Mouse (Mus musculus) adrenal gland, postnatal 25 days (tissue): ENCODE data around the gene Olfr1245. TPM values are rescaled to one million over a fixed set of nuclear protein-coding genes. Genes with fewer than 3 reads are reported as not detected.
"Not testable (repeated sequence)": the region's sequence is repeated elsewhere in the genome, so short reads cannot be mapped to it uniquely, and the experiment has no call there.

ENCODE experiments used
- DNase-seq: peaks from one replicate; pipeline ENCODE4 v3.0.0; 2021; ENCODE audit warnings: mixed read lengths
- long read RNA-seq: library from polyadenylated mRNA; stranded (forward); transcript quantifications from one replicate; pipeline ENCODE4 v2.0.0, GENCODE M21; 2021
- total RNA-seq: library from RNA; stranded (reverse); gene quantifications from 2 replicates; pipeline ENCODE4 v1.2.3, GENCODE M21; 2021

Gene Olfr1245
- total RNA-seq, result not detected in 2 replicates
- long read RNA-seq, result 0 reads

DNA sequence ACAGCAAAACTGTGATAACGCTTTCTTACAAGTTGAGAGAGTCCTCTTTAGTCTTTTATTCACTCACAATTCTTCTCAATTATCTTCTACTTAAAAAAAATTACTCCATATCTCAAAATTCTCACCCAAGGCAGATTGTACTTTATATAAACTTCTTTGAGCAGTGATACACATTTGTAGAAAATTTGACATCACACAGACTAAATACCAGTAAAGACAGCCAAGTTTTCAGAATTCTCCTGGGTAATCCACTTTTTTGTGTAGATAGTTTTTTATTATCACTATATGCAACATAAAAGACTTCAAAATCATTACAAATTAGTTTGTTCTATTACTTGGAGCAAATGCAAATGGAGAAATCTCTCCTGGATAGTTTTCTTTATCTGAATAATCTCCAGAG is at the start of gene Olfr1245:
TSS of gene Olfr1245 (minus strand) at position 101 of the 400 bp plus-strand sequence.
- DNase-seq, result no peak

GRCm38 (mm10) chr2:89618145-89618544 is 39.9 kb upstream of the Olfr1245 start, which contains the start of gene Olfr1248:
Gene Olfr1248 (minus strand): TSS chr2:89618245.
- DNase-seq, result not testable (repeated sequence)

DNA sequence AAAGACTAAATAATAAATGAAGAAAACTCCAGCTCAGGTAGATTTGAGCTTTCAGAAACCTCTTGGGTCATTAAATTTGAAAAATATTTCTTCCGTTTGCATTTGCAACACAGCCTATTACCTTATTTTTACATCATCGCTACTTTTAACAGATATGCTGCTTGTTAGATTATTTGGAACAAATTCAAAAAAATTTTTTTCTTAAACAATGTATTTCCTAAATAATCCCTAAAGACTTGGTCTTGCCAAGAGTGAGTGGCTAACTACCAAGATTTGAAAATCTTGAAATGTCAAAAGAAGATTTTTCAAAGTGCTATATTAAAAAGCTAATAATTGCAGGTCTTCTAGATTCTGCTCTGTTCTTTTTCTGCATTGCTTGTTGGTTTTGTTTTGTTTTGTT is 35.8 kb upstream of the Olfr1245 start, which contains the start of gene Olfr1247:
TSS of gene Olfr1247 (minus strand) at position 101 of the 400 bp plus-strand sequence.
- no peak for DNase-seq

- DNase-seq, result no peak
Observed at GRCm38 (mm10) chr2:89593057-89593456, 14.8 kb upstream of the Olfr1245 start, which contains the start of gene Olfr1246. Gene Olfr1246 (minus strand): TSS chr2:89593157.

- not testable (repeated sequence) for DNase-seq
Observed at GRCm38 (mm10) chr2:89562706-89563105, 15.5 kb downstream of the Olfr1245 start.

- no peak for DNase-seq
Observed at GRCm38 (mm10) chr2:89544516-89544915, 33.7 kb downstream of the Olfr1245 start.

GRCm38 (mm10) chr2:89539923-89540322 is 38.3 kb downstream of the Olfr1245 start:
- DNase-seq, result no peak

GRCm38 (mm10) chr2:89531387-89531786 is 46.9 kb downstream of the Olfr1245 start, which contains the start of gene Olfr1243:
Gene Olfr1243 (minus strand): TSS chr2:89531487.
- DNase-seq, result no peak

Other genes with a start within 250 kb of the Olfr1245 start
- gene Olfr1232, start 248.8 kb downstream of the Olfr1245 start, total RNA-seq, result not detected in 2 replicates
- gene Olfr1233, start 236.0 kb downstream of the Olfr1245 start, total RNA-seq, result not detected in 2 replicates
- not detected in 2 replicates for gene Olfr1234, start 213.6 kb downstream of the Olfr1245 start, total RNA-seq
- not detected in 2 replicates for gene Olfr1238, start 168.8 kb downstream of the Olfr1245 start, total RNA-seq
- gene Olfr1239, start 158.0 kb downstream of the Olfr1245 start, total RNA-seq, result not detected in 2 replicates
- not detected in 2 replicates for gene Olfr1240, start 135.4 kb downstream of the Olfr1245 start, total RNA-seq
- not detected in 2 replicates for gene Olfr1241, start 91.3 kb downstream of the Olfr1245 start, total RNA-seq
- gene Olfr1242, start 80.1 kb downstream of the Olfr1245 start, total RNA-seq, result not detected in 2 replicates
- gene Olfr1243, start 47.0 kb downstream of the Olfr1245 start, total RNA-seq, result not detected in 2 replicates
- not detected in 2 replicates for gene Olfr1246, start 14.7 kb upstream of the Olfr1245 start, total RNA-seq
- not detected in 2 replicates for gene Olfr1247, start 35.7 kb upstream of the Olfr1245 start, total RNA-seq
- gene Olfr1248, start 39.8 kb upstream of the Olfr1245 start, total RNA-seq, result not detected in 2 replicates
- not detected in 2 replicates for gene Olfr1249, start 56.5 kb upstream of the Olfr1245 start, total RNA-seq
- not detected in 2 replicates for gene Olfr1250, start 83.0 kb upstream of the Olfr1245 start, total RNA-seq
- gene Olfr1251, start 93.5 kb upstream of the Olfr1245 start, total RNA-seq, result not detected in 2 replicates
- gene Olfr1252, start 146.6 kb upstream of the Olfr1245 start, total RNA-seq, result not detected in 2 replicates
- gene Olfr1253, start 178.6 kb upstream of the Olfr1245 start, total RNA-seq, result not detected in 2 replicates
- not detected in 2 replicates for gene Olfr1254, start 215.2 kb upstream of the Olfr1245 start, total RNA-seq
- not detected in 2 replicates for gene Olfr1255, start 233.6 kb upstream of the Olfr1245 start, total RNA-seq